Mouse (Mus musculus): ENCODE measurements around the gene Kif2a. TPM values are rescaled to one million over a fixed set of nuclear protein-coding genes. Genes with fewer than 3 reads are reported as not detected.
A peak's percentile ranks its signal among the peaks of the same experiment; 100 is the strongest.
"Not testable (repeated sequence)": the region's sequence is repeated elsewhere in the genome, so short reads cannot be mapped to it uniquely, and the experiment has no call there.

The Kif2a gene
- total and polyA plus RNA-seq, 2 experiments from 2014 or later: 43.6 to 65.5 TPM

GRCm38 (mm10) chr13:106936256-106937137, 85.4 kb downstream of the Kif2a start, which contains the start of gene Ipo11:
Ipo11 (minus strand) TSS chr13:106936958.
- Histone ChIP-seq H3K9ac (peak within 1 kb of the TSS; percentile 74), H3K27ac (ENCODE audit: low read depth, low read length) (peak within 1 kb of the TSS; percentile 79), H3K9me3 (ENCODE audit: low read length) (no peaks in the 10 kb centered on the region), H3K4me1 (ENCODE audit: insufficient read depth) (peaks cover 9% of the 10 kb centered on the region; the same call in 1 of the 2 replicates), H3K4me2 (ENCODE audit: low read depth) (peak within 1 kb of the TSS; percentile 82), H3K27me3 (ENCODE audit: insufficient read depth, low read length) (no peaks in the 10 kb centered on the region), H3K4me3 (ENCODE audit: low read depth, low read length) (peak within 1 kb of the TSS; percentile 73), H3K36me3 (ENCODE audit: insufficient read depth) (no peaks in the 10 kb centered on the region)
- no peak for TF ChIP-seq CTCF (IDR thresholded peaks at IDR 0.05; ENCODE audit: low read depth)
- DNase-seq (peak; percentile 98), ATAC-seq (peak; percentile 99)
- WGBS: 1% methylated on average over 84 of the region's 84 CpGs

- H3K4me1 ChIP-seq (ENCODE audit: insufficient read depth): peaks cover 9% of the 10 kb centered on the region; the same call in 1 of the 2 replicates
- peak overlapping the region; percentile 73 for H3K4me3 ChIP-seq (ENCODE audit: low read depth, low read length)
- H3K9ac ChIP-seq: peak overlapping the region; percentile 74
- no peaks in the 10 kb centered on the region for H3K9me3 ChIP-seq (ENCODE audit: low read length)
- peak overlapping the region; percentile 82 for H3K4me2 ChIP-seq (ENCODE audit: low read depth)
- H3K27me3 ChIP-seq (ENCODE audit: insufficient read depth, low read length): no peaks in the 10 kb centered on the region
- ATAC-seq (no peak), DNase-seq (no peak)
- no peaks in the 10 kb centered on the region for H3K36me3 ChIP-seq (ENCODE audit: insufficient read depth)
- 8% methylated on average over 9 of the region's 9 CpGs for WGBS
- TF ChIP-seq CTCF (IDR thresholded peaks at IDR 0.05; ENCODE audit: low read depth): no peak
- H3K27ac ChIP-seq (ENCODE audit: low read depth, low read length): peak overlapping the region; percentile 79
Measured at GRCm38 (mm10) chr13:106935871-106936255, 86.1 kb downstream of the Kif2a start.

DNA sequence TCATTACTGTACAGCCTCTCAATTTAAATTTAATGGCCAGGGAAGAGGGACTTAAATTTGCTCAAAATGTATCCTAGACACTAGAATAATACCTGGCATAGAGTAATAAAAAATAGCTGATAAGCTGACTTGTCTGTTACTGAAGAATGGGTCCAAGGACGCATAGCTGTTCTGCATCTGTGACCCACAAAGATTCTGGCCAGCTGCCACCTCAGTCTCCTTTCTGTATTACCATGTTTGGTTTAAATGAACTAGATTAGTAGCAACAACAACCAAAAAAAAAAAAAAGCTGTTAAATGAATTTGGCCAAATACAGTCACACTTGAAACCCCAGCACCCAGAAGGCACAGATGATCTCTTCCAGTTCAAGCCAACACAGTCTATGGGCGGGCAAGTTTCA, 92.7 kb downstream of the Kif2a start:
- TF ChIP-seq CTCF (IDR thresholded peaks at IDR 0.05; ENCODE audit: low read depth): no peak
- H3K4me2 ChIP-seq (ENCODE audit: low read depth): no peak overlapping the region

GRCm38 (mm10) chr13:106928296-106928695, 93.6 kb downstream of the Kif2a start:
- H3K4me3 ChIP-seq (ENCODE audit: low read depth, low read length): no peak overlapping the region
- H3K36me3 ChIP-seq (ENCODE audit: insufficient read depth): peaks cover 2% of the 10 kb centered on the region; the same call in 1 of the 2 replicates
- 98% methylated on average over 4 of the region's 4 CpGs for WGBS
- H3K27ac ChIP-seq (ENCODE audit: low read depth, low read length): no peak overlapping the region
- DNase-seq: no peak
- no peaks in the 10 kb centered on the region for H3K4me1 ChIP-seq (ENCODE audit: insufficient read depth)
- no peak for ATAC-seq
- H3K9me3 ChIP-seq (ENCODE audit: low read length): no peaks in the 10 kb centered on the region
- no peak overlapping the region for H3K9ac ChIP-seq
- H3K4me2 ChIP-seq (ENCODE audit: low read depth): no peak overlapping the region
- no peak for TF ChIP-seq CTCF (IDR thresholded peaks at IDR 0.05; ENCODE audit: low read depth)
- H3K27me3 ChIP-seq (ENCODE audit: insufficient read depth, low read length): no peaks in the 10 kb centered on the region

More for the DNA sequence above, 92.7 kb downstream of the Kif2a start:
- no peak overlapping the region for H3K9ac ChIP-seq
- 73% methylated on average over 2 of the region's 2 CpGs for WGBS
- no peak for ATAC-seq
- no peak overlapping the region for H3K4me3 ChIP-seq (ENCODE audit: low read depth, low read length)
- H3K9me3 ChIP-seq (ENCODE audit: low read length): no peaks in the 10 kb centered on the region
- no peaks in the 10 kb centered on the region; the same call in 1 of the 2 replicates for H3K36me3 ChIP-seq (ENCODE audit: insufficient read depth)
- no peaks in the 10 kb centered on the region for H3K4me1 ChIP-seq (ENCODE audit: insufficient read depth)
- H3K27me3 ChIP-seq (ENCODE audit: insufficient read depth, low read length): no peaks in the 10 kb centered on the region
- no peak overlapping the region for H3K27ac ChIP-seq (ENCODE audit: low read depth, low read length)
- no peak for DNase-seq

DNA sequence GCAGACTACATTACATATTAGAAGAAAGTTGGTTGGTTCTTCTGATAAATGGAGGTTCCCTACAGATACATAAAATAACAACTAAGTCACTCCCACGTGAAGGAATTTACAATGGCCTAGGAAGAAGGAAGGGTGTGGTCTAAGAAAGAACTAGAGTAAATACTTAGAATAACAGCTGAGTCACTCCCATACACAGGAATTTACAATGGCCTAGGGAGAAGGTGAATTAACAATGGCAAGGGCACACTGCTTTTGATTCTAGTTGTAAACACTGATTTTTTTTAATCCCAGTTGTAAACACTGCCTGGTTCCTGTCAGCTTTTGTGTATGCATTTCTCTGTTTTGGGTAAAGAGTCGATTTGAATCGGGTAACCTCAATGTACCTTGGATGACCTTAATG, 96.0 kb downstream of the Kif2a start:
- not testable (repeated sequence) for ATAC-seq
- H3K36me3 ChIP-seq (ENCODE audit: insufficient read depth): peaks cover 19% of the 10 kb centered on the region

GRCm38 (mm10) chr13:106918322-106919050, 103.4 kb downstream of the Kif2a start:
- peak; percentile 75 for TF ChIP-seq CTCF (IDR thresholded peaks at IDR 0.05; ENCODE audit: low read depth)
- no peaks in the 10 kb centered on the region for H3K27me3 ChIP-seq (ENCODE audit: insufficient read depth, low read length)
- no peaks in the 10 kb centered on the region for H3K4me1 ChIP-seq (ENCODE audit: insufficient read depth)
- peak; percentile 84 for DNase-seq
- 77% methylated on average over 7 of the region's 7 CpGs for WGBS
- peak; percentile 70; the same call in 1 of the 2 replicates for ATAC-seq
- H3K36me3 ChIP-seq (ENCODE audit: insufficient read depth): peaks cover 24% of the 10 kb centered on the region
- no peak overlapping the region for H3K4me2 ChIP-seq (ENCODE audit: low read depth)
- H3K9me3 ChIP-seq (ENCODE audit: low read length): no peaks in the 10 kb centered on the region
- no peak overlapping the region for H3K9ac ChIP-seq
- H3K27ac ChIP-seq (ENCODE audit: low read depth, low read length): no peak overlapping the region
- H3K4me3 ChIP-seq (ENCODE audit: low read depth, low read length): no peak overlapping the region

More for the DNA sequence above, 96.0 kb downstream of the Kif2a start:
- not testable (repeated sequence) for DNase-seq; H3K9me3 ChIP-seq (ENCODE audit: low read length); H3K27ac ChIP-seq (ENCODE audit: low read depth, low read length); H3K9ac ChIP-seq; H3K4me1 ChIP-seq (ENCODE audit: insufficient read depth); H3K4me2 ChIP-seq (ENCODE audit: low read depth); H3K27me3 ChIP-seq (ENCODE audit: insufficient read depth, low read length); H3K4me3 ChIP-seq (ENCODE audit: low read depth, low read length)
- 98% methylated on average over 3 of the region's 3 CpGs for WGBS
